Mouse (Mus musculus) forebrain, embryonic 14.5 days (tissue): ENCODE results near the gene Golga4. TPM values are rescaled to one million over a fixed set of nuclear protein-coding genes. Genes with fewer than 3 reads are reported as not detected.

ENCODE experiments used
- ATAC-seq: fragments of 200-750 bp; cut with Nextera tagmentation; 2 replicates; pipeline ENCODE4 v1.8.0; 2017; ENCODE audit warnings: mild to moderate bottlenecking, moderate library complexity
- DNase-seq: peaks from one replicate; pipeline ENCODE4 v3.0.0-alpha.2; 2015; ENCODE audit warnings: low spot score
- H3K27ac ChIP-seq: fragments of 300-500 bp; sonication (generic); 2 replicates; pipeline ENCODE4 v1.5.1; 2014; ENCODE audit warnings: low read depth, mild to moderate bottlenecking, control low read depth, low read length, moderate library complexity
- H3K27me3 ChIP-seq: fragments of 300-500 bp; sonication (generic); replicated peaks from 2 replicates; pipeline ENCODE4 v1.6.1; 2014; ENCODE audit warnings: low read length, control low read depth, mixed read lengths; ENCODE audit not compliant: control insufficient read depth, insufficient read depth
- H3K36me3 ChIP-seq: fragments of 300-500 bp; sonication (generic); 2 replicates; pipeline ENCODE4 v1.6.1; 2014; ENCODE audit warnings: low read length, control low read depth; ENCODE audit not compliant: control insufficient read depth, insufficient read depth
- H3K4me1 ChIP-seq: fragments of 300-500 bp; sonication (generic); 2 replicates; pipeline ENCODE4 v1.6.1; 2014; ENCODE audit warnings: antibody characterized with exemption, low read length, control low read depth; ENCODE audit not compliant: control insufficient read depth, insufficient read depth
- H3K4me2 ChIP-seq: fragments of 300-500 bp; sonication (generic); 2 replicates; pipeline ENCODE4 v1.6.1; 2014; ENCODE audit warnings: mild to moderate bottlenecking, control low read depth, low read length
- H3K4me3 ChIP-seq: fragments of 300-500 bp; sonication (generic); 2 replicates; pipeline ENCODE4 v1.5.1; 2014; ENCODE audit warnings: low read depth, low read length, control low read depth
- H3K9ac ChIP-seq: fragments of 300-500 bp; sonication (generic); 2 replicates; pipeline ENCODE4 v1.6.1; 2014; ENCODE audit warnings: mild to moderate bottlenecking, low read length, control low read depth, moderate library complexity
- H3K9me3 ChIP-seq: fragments of 300-500 bp; sonication (generic); replicated peaks from 2 replicates; pipeline ENCODE4 v1.6.1; 2016; ENCODE audit warnings: low read length, control low read depth, mixed read lengths; ENCODE audit not compliant: control insufficient read depth
- WGBS: fragments of 180-500 bp; shearing (Covaris S2); extraction: QIAGEN DNeasy Blood & Tissue Kit; methylation state at CpG from one replicate; pipeline ENCODE4 v1.1.7; 2014; 5-methylcytosine and 5-hydroxymethylcytosine counted together
- polyA plus RNA-seq: library from polyadenylated mRNA; unstranded; fragments of >200 nt; fragmentation: Nextera tagmentation; extraction: Ambion mirVana; gene quantifications from 2 replicates; pipeline ENCODE4 v1.2.1, GENCODE M21; 2014

Golga4 gene
- polyA plus RNA-seq, 1 experiment from 2014 or later = 28.5 TPM

GRCm38 (mm10) chr9:118556951-118557780 lies 51.1 kb downstream of the Golga4 start:
- DNase-seq (peak; percentile 24), ATAC-seq (no peak)
- no peaks in the 10 kb centered on the region for H3K4me1 ChIP-seq
- peaks cover 85% of the 10 kb centered on the region for H3K36me3 ChIP-seq
- H3K27me3 ChIP-seq = no peaks in the 10 kb centered on the region
- H3K9me3 ChIP-seq = no peaks in the 10 kb centered on the region
- no peak overlapping the region for H3K27ac ChIP-seq
- no peak overlapping the region for H3K4me2 ChIP-seq
- WGBS = 80% methylated on average over 24 of the region's 24 CpGs
- H3K4me3 ChIP-seq = no peak overlapping the region
- no peak overlapping the region for H3K9ac ChIP-seq

DNA sequence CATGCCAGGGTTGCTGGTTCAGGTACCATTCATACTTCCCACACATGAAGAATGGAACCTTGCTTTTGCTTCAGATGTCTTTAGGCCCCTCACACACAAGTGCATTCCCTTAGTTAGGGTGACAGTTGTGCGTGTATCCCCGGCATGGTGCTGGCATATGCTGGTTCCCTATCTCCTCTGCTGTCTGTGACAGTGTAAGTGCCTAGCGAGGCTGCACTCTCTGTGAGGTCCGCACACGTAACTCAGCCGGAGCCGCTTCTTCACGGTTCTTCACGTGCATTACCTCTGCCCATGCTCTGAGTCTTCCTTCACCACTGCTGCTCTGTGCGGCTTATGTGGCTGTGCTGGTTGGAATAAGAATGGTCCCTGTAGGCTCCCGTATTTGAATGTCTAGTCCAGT lies 57.3 kb downstream of the Golga4 start:
- no peaks in the 10 kb centered on the region for H3K4me1 ChIP-seq
- H3K27me3 ChIP-seq = no peaks in the 10 kb centered on the region
- H3K27ac ChIP-seq = no peak overlapping the region
- H3K4me3 ChIP-seq = no peak overlapping the region
- no peak overlapping the region for H3K4me2 ChIP-seq
- H3K9ac ChIP-seq = no peak overlapping the region
- H3K36me3 ChIP-seq = peaks cover 91% of the 10 kb centered on the region
- DNase-seq (no peak), ATAC-seq (no peak)
- WGBS = 95% methylated on average over 11 of the region's 11 CpGs
- no peaks in the 10 kb centered on the region for H3K9me3 ChIP-seq

GRCm38 (mm10) chr9:118563866-118564265 lies 57.8 kb downstream of the Golga4 start:
- Histone ChIP-seq H3K27ac (no peak overlapping the region), H3K4me1 (no peaks in the 10 kb centered on the region), H3K27me3 (no peaks in the 10 kb centered on the region), H3K4me3 (no peak overlapping the region), H3K36me3 (peaks cover 87% of the 10 kb centered on the region), H3K9ac (no peak overlapping the region), H3K9me3 (no peaks in the 10 kb centered on the region), H3K4me2 (no peak overlapping the region)
- 93% methylated on average over 7 of the region's 7 CpGs for WGBS
- no peak for DNase-seq
- no peak for ATAC-seq

GRCm38 (mm10) chr9:118564696-118565095 lies 58.6 kb downstream of the Golga4 start:
- 93% methylated on average over 16 of the region's 16 CpGs for WGBS
- no peak overlapping the region for H3K4me2 ChIP-seq
- H3K36me3 ChIP-seq = peaks cover 87% of the 10 kb centered on the region
- no peaks in the 10 kb centered on the region for H3K9me3 ChIP-seq
- no peaks in the 10 kb centered on the region for H3K4me1 ChIP-seq
- DNase-seq = no peak
- no peak overlapping the region for H3K27ac ChIP-seq
- H3K4me3 ChIP-seq = no peak overlapping the region
- H3K9ac ChIP-seq = no peak overlapping the region
- H3K27me3 ChIP-seq = no peaks in the 10 kb centered on the region
- no peak for ATAC-seq

DNA sequence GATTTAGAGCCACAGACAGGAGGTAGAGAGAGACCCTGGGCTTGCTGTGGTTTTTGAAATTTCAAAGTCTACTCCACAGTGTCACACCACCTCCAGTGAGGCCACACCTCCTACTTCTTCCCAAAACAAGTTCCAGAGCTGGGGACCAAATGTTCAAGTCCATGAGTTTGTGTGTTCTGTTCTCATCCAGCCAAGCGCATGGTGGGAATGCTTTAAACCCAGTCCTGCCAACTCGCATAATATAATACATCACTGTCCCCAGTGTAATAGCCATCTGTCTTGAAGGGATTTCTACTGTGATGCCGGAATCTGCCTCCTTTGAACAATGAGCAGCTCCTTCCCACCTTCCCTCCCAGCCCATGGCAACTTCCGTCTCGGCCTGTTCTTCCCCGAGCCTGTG lies 63.3 kb downstream of the Golga4 start:
- Histone ChIP-seq H3K9me3 (no peaks in the 10 kb centered on the region), H3K4me3 (no peak overlapping the region), H3K27me3 (no peaks in the 10 kb centered on the region), H3K4me1 (no peaks in the 10 kb centered on the region), H3K36me3 (peaks cover 75% of the 10 kb centered on the region), H3K4me2 (no peak overlapping the region), H3K27ac (no peak overlapping the region), H3K9ac (no peak overlapping the region)
- WGBS = 86% methylated on average over 6 of the region's 6 CpGs
- ATAC-seq (no peak), DNase-seq (peak; percentile 19)

GRCm38 (mm10) chr9:118570865-118571264 lies 64.8 kb downstream of the Golga4 start:
- Histone ChIP-seq H3K9ac (no peak overlapping the region), H3K4me1 (no peaks in the 10 kb centered on the region), H3K27me3 (no peaks in the 10 kb centered on the region), H3K36me3 (peaks cover 72% of the 10 kb centered on the region), H3K9me3 (no peaks in the 10 kb centered on the region), H3K4me3 (no peak overlapping the region), H3K4me2 (no peak overlapping the region), H3K27ac (no peak overlapping the region)
- no peak for DNase-seq
- WGBS = 87% methylated on average over 4 of the region's 4 CpGs
- no peak for ATAC-seq

DNA sequence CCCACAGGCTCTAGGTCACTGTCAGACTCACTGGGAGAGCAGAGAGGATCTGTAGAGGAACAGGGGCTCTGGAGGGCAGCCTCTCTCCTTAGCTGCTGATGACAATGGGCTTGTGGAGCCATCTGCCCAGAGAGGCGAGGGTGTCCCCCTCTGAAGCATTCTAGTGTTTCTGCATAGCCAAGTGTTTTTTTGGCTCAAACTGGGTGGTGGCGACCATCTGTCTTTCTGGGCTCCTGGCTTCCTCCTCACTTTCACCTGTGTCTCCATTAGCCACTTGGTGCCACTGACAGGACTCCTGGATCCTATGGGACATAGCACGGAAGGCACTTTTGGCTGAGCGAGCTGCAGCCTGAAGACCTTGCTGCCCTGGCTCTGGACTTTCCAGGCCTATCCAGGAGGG lies 65.6 kb downstream of the Golga4 start:
- 81% methylated on average over 4 of the region's 4 CpGs for WGBS
- no peaks in the 10 kb centered on the region for H3K27me3 ChIP-seq
- no peak overlapping the region for H3K9ac ChIP-seq
- no peak overlapping the region for H3K27ac ChIP-seq
- ATAC-seq = no peak
- H3K36me3 ChIP-seq = peaks cover 71% of the 10 kb centered on the region
- no peak overlapping the region for H3K4me2 ChIP-seq
- H3K9me3 ChIP-seq = no peaks in the 10 kb centered on the region
- DNase-seq = no peak
- no peaks in the 10 kb centered on the region for H3K4me1 ChIP-seq
- no peak overlapping the region for H3K4me3 ChIP-seq

GRCm38 (mm10) chr9:118574911-118575310 lies 68.8 kb downstream of the Golga4 start:
- ATAC-seq = no peak
- H3K4me1 ChIP-seq = no peaks in the 10 kb centered on the region
- H3K9me3 ChIP-seq = no peaks in the 10 kb centered on the region
- H3K4me2 ChIP-seq = no peak overlapping the region
- 95% methylated on average over 5 of the region's 5 CpGs for WGBS
- H3K9ac ChIP-seq = no peak overlapping the region
- H3K27me3 ChIP-seq = no peaks in the 10 kb centered on the region
- no peak overlapping the region for H3K4me3 ChIP-seq
- peaks cover 64% of the 10 kb centered on the region for H3K36me3 ChIP-seq
- DNase-seq = no peak
- no peak overlapping the region for H3K27ac ChIP-seq

DNA sequence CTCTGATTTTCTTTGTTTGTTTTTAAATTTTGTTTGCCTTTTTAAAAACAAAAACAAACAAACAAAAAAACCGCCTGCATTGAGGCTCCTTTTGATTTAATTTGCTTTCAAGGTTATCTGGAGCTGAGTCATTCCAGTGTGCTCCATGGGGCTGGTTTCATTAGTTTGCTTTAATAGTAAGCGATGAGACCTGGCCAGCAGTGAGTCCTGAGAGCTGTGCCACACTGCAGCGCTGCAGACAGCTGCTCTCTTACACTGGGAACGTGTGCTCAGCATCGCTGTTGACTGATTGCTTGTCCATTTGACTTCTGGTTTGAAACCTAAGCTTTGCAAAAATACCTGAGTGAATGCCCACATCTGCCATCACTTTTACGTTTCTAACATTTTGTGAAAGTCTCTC lies 74.3 kb downstream of the Golga4 start:
- Histone ChIP-seq H3K27ac (no peak overlapping the region), H3K4me2 (no peak overlapping the region), H3K4me1 (no peaks in the 10 kb centered on the region), H3K9ac (no peak overlapping the region), H3K9me3 (no peaks in the 10 kb centered on the region), H3K4me3 (no peak overlapping the region), H3K36me3 (peaks cover 57% of the 10 kb centered on the region), H3K27me3 (no peaks in the 10 kb centered on the region)
- 75% methylated on average over 6 of the region's 6 CpGs for WGBS
- ATAC-seq (no peak), DNase-seq (no peak)
